Mouse (Mus musculus) liver, adult (tissue): ENCODE measurements around the gene Nbeal2.

ENCODE experiments used
- GATA4 ChIP-seq: IDR thresholded peaks from 2 replicates; pipeline ENCODE4 v1.6.1; 2014; ENCODE audit warnings: mild to moderate bottlenecking, low read length; ENCODE audit not compliant: insufficient replicate concordance

The Nbeal2 gene

GRCm38 (mm10) chr9:110653655-110654461, at the start of gene Nbeal2:
Gene Nbeal2, minus strand, starts transcription at chr9:110654161.
- peak; percentile 16; the same call in 1 of the 2 replicates for TF ChIP-seq GATA4

GRCm38 (mm10) chr9:110702848-110703247, 48.9 kb upstream of the Nbeal2 start:
- TF ChIP-seq GATA4 = peak; percentile 80; the same call in 1 of the 2 replicates

- TF ChIP-seq GATA4 = no peak
These were observed 47.4 kb upstream of the Nbeal2 start for GRCm38 (mm10) chr9:110701114-110702032.

GRCm38 (mm10) chr9:110699574-110699973, 45.6 kb upstream of the Nbeal2 start:
- no peak for TF ChIP-seq GATA4

- TF ChIP-seq GATA4 = no peak
These were observed 43.5 kb upstream of the Nbeal2 start for GRCm38 (mm10) chr9:110697465-110697864.

GRCm38 (mm10) chr9:110696427-110696826, 42.5 kb upstream of the Nbeal2 start:
- no peak for TF ChIP-seq GATA4

- TF ChIP-seq GATA4 = no peak
These were observed 41.3 kb upstream of the Nbeal2 start for GRCm38 (mm10) chr9:110695165-110695755.

GRCm38 (mm10) chr9:110689261-110689779, 35.4 kb upstream of the Nbeal2 start:
- TF ChIP-seq GATA4 = no peak

GRCm38 (mm10) chr9:110687846-110688245, 33.9 kb upstream of the Nbeal2 start:
- no peak for TF ChIP-seq GATA4

- no peak for TF ChIP-seq GATA4
These were observed 33.1 kb upstream of the Nbeal2 start for GRCm38 (mm10) chr9:110687061-110687460.

GRCm38 (mm10) chr9:110686472-110686871, 32.5 kb upstream of the Nbeal2 start:
- TF ChIP-seq GATA4 = no peak

GRCm38 (mm10) chr9:110685591-110685990, 31.6 kb upstream of the Nbeal2 start:
- no peak for TF ChIP-seq GATA4

GRCm38 (mm10) chr9:110685187-110685586, 31.2 kb upstream of the Nbeal2 start:
- no peak for TF ChIP-seq GATA4

- TF ChIP-seq GATA4 = no peak
These were observed 30.3 kb upstream of the Nbeal2 start for GRCm38 (mm10) chr9:110684100-110684831.
